Mouse (Mus musculus): ENCODE measurements around the gene Lman1l. TPM values are rescaled to one million over a fixed set of nuclear protein-coding genes. Genes with fewer than 3 reads are reported as not detected.

The Lman1l gene
- polyA plus RNA-seq, 1 experiment from 2014 or later = not detected

DNA sequence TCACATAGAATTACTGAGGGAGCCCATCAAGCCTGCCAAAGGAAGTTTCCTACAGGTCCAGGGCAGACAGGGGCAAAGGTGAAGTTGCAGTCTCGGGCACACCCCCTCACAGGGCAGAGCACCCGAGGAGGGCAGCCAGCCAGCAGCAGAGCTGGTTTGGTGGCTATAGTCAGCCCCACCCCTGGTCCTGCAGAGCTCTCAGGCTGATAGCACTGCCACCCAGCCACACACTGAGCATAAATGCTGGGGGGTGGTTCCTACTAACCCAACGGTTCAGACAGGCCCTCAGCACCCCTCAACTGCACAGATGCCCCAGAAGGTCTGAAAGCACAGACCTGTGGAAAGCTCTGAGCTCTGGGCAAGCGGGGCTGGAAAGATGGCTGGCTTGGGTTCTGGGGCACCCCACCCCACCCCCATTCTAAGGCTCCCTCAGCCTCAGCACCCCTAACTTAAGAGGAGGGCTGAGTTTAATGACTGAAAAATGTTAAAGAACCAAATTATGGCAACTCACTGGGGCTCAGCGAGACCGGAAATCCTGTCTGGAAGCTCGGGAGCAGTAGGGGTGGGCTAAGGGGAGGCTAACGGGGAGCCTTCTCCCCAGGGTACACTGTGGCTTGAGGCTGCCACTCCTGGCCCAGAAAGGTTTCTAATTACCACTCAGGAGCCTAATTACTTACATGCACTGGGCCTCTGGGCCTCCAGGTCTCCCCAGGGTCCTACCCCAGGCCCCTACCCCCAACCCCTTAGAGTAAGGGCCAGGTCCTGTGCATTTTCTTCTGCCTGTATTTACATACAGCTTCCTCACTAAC, 18.3 kb upstream of the Lman1l start:
- peaks cover 86% of the 10 kb centered on the region for H3K4me1 ChIP-seq (replicated peaks)
- H3K27me3 ChIP-seq (replicated peaks) = no peaks in the 10 kb centered on the region
- H3K36me3 ChIP-seq = peaks cover 5% of the 10 kb centered on the region; the same call in 1 of the 2 replicates
- 33% methylated on average over 8 of the region's 8 CpGs for WGBS
- H3K9ac ChIP-seq = peak overlapping the region; percentile 57
- peak overlapping the region; percentile 87 for H3K27ac ChIP-seq (ENCODE audit: poor library complexity, severe bottlenecking)
- H3K9me3 ChIP-seq (replicated peaks) = no peaks in the 10 kb centered on the region
- H3K4me3 ChIP-seq = peak overlapping the region; percentile 1; the same call in 1 of the 2 replicates
- peak overlapping the region; percentile 36 for H3K4me2 ChIP-seq
- ATAC-seq (ENCODE audit: insufficient number of reproducible peaks, low FRiP score) = peak; percentile 30; the same call in 1 of the 2 replicates

DNA sequence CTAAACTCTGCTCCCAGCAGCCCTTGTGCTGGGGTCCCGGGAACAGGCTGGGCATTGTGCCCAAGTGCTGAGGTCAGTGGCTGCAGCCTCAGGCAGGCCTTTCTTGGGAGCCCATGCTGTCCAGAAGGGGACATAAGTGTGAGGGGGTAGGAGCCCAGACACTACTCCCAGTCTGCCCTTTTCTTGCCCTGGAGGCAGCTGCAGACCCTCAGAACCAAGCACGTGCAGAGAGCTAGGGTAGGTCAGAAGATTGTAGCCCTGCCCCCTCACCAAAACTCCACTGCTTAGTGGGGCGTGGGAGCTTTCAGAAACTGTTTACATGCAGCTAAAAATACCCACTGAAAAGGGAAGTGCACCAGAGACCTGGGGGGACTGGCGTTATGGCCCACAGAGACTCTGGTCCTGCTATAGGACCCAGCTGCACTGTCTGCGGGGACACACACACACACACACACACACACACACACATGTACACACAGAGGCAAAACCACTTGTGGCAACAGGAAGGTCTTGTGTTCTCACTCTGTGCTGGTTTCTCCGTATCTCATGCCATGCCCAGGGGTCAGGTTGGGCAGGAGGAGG, 17.3 kb upstream of the Lman1l start:
- Histone ChIP-seq H3K9me3 (replicated peaks) (no peaks in the 10 kb centered on the region), H3K4me1 (replicated peaks) (peaks cover 86% of the 10 kb centered on the region), H3K4me2 (peak overlapping the region; percentile 36), H3K9ac (peak overlapping the region; percentile 57), H3K27ac (ENCODE audit: poor library complexity, severe bottlenecking) (peak overlapping the region; percentile 87), H3K36me3 (peaks cover 5% of the 10 kb centered on the region; the same call in 1 of the 2 replicates), H3K4me3 (no peak overlapping the region), H3K27me3 (replicated peaks) (no peaks in the 10 kb centered on the region)
- WGBS = 9% methylated on average over 6 of the region's 6 CpGs
- peak; percentile 34 for ATAC-seq (ENCODE audit: insufficient number of reproducible peaks, low FRiP score)

DNA sequence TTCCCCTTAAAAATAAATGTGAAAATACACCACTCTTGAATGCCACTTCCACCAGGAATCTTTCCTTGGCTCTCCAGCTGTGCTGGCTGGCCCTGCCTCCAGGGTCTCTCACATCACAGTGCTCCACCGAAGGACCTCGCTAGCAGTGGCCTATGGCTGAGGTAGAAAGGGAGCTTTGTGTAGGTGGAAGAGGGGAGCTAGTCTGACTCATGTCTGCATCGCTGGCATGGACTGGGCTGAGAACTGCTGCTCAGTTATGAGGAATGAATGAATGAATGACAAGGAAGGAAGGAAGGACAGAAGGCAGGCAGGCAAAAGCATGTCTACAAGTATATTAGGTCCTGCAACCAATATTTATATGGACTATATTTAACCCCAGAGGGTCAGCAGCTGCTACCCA, 16.7 kb upstream of the Lman1l start:
- H3K36me3 ChIP-seq = peaks cover 2% of the 10 kb centered on the region; the same call in 1 of the 2 replicates
- no peak for ATAC-seq (ENCODE audit: insufficient number of reproducible peaks, low FRiP score)
- 41% methylated on average over 3 of the region's 3 CpGs for WGBS
- H3K4me1 ChIP-seq (replicated peaks) = peaks cover 83% of the 10 kb centered on the region
- H3K9ac ChIP-seq = peak overlapping the region; percentile 57; the same call in 1 of the 2 replicates
- no peaks in the 10 kb centered on the region for H3K27me3 ChIP-seq (replicated peaks)
- H3K27ac ChIP-seq (ENCODE audit: poor library complexity, severe bottlenecking) = peak overlapping the region; percentile 87
- H3K4me2 ChIP-seq = peak overlapping the region; percentile 36
- no peak overlapping the region for H3K4me3 ChIP-seq
- H3K9me3 ChIP-seq (replicated peaks) = no peaks in the 10 kb centered on the region

DNA sequence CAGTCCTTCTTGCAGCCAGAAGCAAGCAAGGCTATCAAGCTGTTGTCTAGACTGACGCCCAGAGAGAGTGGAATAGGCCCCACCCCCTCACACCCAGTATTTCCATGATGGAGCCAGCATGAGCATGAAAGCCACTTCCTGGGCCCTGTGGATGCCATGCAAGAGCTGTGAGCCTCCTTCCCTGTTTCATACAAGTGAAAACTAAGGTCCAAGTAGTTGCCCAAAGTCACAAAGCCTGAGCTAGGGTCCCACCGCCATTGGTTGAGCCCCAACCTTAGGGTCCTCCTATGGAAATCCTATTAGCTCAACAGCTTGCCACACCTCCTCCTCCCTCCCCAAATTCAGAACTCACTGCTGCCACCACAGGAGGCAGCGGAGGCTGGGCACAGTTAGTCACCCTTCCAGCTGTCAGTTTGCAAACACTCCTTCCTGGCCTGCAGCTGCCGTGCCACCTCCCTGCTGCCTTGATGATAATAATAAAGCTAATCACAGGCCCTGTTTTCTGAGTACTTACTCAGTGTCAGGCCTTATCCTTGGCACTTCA, 13.0 kb upstream of the Lman1l start:
- Histone ChIP-seq H3K4me2 (no peak overlapping the region), H3K27ac (ENCODE audit: poor library complexity, severe bottlenecking) (no peak overlapping the region), H3K36me3 (peaks cover 30% of the 10 kb centered on the region), H3K9ac (no peak overlapping the region), H3K9me3 (replicated peaks) (no peaks in the 10 kb centered on the region), H3K27me3 (replicated peaks) (no peaks in the 10 kb centered on the region), H3K4me1 (replicated peaks) (peaks cover 48% of the 10 kb centered on the region), H3K4me3 (no peak overlapping the region)
- ATAC-seq (ENCODE audit: insufficient number of reproducible peaks, low FRiP score) = no peak
- 36% methylated on average over 4 of the region's 4 CpGs for WGBS

DNA sequence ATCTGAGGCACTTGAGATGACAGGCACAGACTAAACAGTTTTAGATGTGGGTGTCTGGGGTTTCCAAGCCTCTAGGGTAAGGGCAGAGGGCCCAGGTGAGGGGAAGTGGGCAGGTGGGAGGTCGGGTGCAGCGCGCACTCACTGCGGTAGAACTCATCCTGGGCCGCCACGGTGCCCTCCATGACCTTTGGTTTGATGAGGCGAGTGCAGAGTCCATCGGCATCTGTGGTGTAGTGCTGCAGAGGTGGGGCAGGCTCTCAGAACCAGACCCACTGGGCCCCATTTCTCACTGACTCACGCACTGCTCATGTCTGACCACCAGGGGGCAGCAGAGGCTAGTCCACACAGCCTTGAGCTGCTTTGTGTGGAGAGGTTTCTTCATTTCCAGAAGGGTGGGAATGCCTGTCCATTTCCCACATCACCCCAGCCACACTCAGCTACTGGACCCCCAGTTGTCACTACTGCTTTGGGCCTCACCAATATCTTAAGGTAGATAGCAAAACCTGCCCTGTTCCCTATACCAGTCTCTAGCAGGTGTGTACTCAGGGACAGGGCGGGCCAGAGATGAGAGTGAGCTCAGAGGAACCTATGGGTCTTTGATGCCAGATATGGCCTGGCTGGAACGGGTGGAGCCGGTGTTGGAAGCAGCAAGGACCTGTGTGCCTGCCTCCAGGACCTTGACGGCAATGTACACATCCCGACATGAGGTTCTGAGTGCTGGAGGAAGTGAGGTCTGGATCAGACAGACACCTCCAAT, 8.7 kb upstream of the Lman1l start:
- Histone ChIP-seq H3K4me3 (no peak overlapping the region), H3K9ac (no peak overlapping the region), H3K27ac (ENCODE audit: poor library complexity, severe bottlenecking) (no peak overlapping the region), H3K36me3 (peaks cover 71% of the 10 kb centered on the region), H3K9me3 (replicated peaks) (no peaks in the 10 kb centered on the region), H3K4me2 (no peak overlapping the region), H3K4me1 (replicated peaks) (peaks cover 17% of the 10 kb centered on the region), H3K27me3 (replicated peaks) (no peaks in the 10 kb centered on the region)
- ATAC-seq (ENCODE audit: insufficient number of reproducible peaks, low FRiP score) = peak; percentile 43
- 71% methylated on average over 14 of the region's 14 CpGs for WGBS

DNA sequence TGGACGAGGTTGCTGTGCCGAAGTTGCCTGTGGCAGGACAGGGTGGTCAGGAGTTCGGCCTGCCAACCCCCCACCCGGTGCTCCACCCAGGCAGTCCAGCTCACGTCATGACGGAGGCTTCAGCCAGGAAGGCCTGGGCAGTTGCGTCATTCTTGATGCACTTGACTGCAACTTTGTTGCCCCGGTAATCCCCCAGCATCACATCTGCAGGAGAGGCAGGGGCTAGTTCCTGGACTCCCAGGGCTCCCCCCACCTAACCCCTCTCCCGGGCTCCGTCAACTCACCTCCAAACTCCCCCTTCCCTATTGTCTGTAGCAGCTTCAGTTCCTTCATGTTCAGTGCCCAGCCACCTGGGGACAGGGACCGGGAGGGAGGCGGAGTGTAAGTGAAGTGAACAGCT, 8.1 kb upstream of the Lman1l start:
- 84% methylated on average over 12 of the region's 12 CpGs for WGBS
- no peak for ATAC-seq (ENCODE audit: insufficient number of reproducible peaks, low FRiP score)
- Histone ChIP-seq H3K36me3 (peaks cover 75% of the 10 kb centered on the region), H3K4me3 (no peak overlapping the region), H3K27ac (ENCODE audit: poor library complexity, severe bottlenecking) (no peak overlapping the region), H3K9ac (no peak overlapping the region), H3K9me3 (replicated peaks) (no peaks in the 10 kb centered on the region), H3K4me2 (no peak overlapping the region), H3K27me3 (replicated peaks) (no peaks in the 10 kb centered on the region), H3K4me1 (replicated peaks) (peaks cover 11% of the 10 kb centered on the region)

DNA sequence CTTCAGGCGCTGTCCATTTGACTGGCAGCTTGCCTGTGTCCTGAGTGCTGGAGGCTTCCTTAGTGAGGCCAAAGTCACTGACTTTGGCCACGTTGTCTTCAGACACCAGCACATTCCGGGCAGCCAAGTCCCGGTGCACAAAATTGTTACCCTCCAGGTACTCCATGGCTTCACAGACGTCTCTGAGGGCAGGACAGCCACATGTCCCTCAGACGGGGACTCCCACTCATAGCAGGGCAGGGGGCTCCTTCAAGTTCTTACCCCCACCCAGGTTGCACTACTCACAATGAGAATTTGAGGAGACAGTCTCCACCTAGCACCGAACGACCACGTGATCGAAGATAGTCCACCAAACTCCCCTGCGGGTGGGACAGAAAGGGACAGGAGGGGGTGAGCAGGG, 7.3 kb upstream of the Lman1l start:
- peaks cover 3% of the 10 kb centered on the region; the same call in 1 of the 2 replicates for H3K4me1 ChIP-seq (replicated peaks)
- 88% methylated on average over 11 of the region's 11 CpGs for WGBS
- no peaks in the 10 kb centered on the region for H3K9me3 ChIP-seq (replicated peaks)
- H3K4me3 ChIP-seq = no peak overlapping the region
- H3K36me3 ChIP-seq = peaks cover 75% of the 10 kb centered on the region
- H3K27ac ChIP-seq (ENCODE audit: poor library complexity, severe bottlenecking) = no peak overlapping the region
- no peak for ATAC-seq (ENCODE audit: insufficient number of reproducible peaks, low FRiP score)
- no peak overlapping the region for H3K9ac ChIP-seq
- no peaks in the 10 kb centered on the region for H3K27me3 ChIP-seq (replicated peaks)
- no peak overlapping the region for H3K4me2 ChIP-seq

DNA sequence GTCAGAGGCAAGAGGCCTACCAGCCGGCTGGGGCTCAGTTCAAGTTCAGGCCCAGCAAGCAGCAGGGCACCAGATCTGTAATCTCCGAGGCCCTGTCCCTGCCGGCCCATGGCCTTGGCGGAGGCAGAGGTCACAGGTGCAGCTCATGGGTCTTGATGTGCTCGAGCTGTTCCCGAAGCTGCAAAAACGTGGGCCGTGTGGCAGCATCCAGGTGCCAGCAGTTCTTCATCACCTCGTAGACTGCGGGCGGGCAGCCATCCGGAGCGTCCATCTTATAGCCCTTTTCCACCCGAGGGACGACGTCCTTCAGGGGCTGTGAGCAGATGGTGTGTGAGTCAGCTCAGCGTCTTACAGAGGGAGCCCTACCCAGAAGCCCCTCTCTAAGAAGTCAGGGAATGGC, 6.6 kb upstream of the Lman1l start:
- Histone ChIP-seq H3K4me3 (no peak overlapping the region), H3K4me1 (replicated peaks) (no peaks in the 10 kb centered on the region), H3K36me3 (peaks cover 75% of the 10 kb centered on the region), H3K4me2 (no peak overlapping the region), H3K9ac (no peak overlapping the region), H3K27me3 (replicated peaks) (no peaks in the 10 kb centered on the region), H3K27ac (ENCODE audit: poor library complexity, severe bottlenecking) (no peak overlapping the region), H3K9me3 (replicated peaks) (no peaks in the 10 kb centered on the region)
- 89% methylated on average over 17 of the region's 17 CpGs for WGBS
- no peak for ATAC-seq (ENCODE audit: insufficient number of reproducible peaks, low FRiP score)

DNA sequence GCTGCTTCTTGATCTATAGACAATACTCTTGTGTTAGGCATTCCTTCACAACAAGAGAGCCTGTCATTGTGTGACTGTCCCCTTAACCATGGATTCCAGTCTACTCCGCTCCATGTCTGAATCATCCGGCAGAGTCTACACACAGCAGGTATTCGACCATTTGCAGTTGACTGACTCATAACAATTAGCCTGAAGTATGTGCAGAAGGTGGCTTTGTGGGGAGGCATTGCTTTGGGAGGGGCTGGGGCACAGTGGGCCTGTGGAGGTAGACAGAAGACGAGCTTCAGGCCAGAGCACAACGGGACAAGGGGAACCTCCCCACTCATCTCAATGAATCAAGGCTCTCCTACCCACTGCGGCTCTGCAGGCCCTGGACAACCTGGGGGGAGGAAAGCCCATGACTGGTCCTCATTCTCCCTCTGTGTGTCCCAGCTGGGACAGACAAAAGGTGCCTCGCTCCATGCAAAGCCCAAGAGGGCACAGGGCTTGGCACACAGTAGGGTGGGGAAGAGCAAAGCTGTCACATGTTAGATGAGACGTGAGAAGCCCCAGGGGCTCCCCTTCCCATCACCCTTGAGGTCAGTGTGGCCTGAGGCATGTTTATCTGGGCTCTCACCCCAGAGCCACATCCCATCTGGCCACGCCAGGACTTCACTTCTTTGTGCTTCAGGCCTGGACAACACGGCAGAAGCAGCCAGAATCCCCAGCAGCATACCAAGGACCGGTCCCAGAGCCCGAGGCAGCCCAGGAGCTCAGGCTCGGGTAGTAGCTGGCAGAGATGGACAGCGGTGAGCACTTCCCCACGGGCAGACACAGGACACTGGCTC, 5.3 kb upstream of the Lman1l start:
- Histone ChIP-seq H3K9ac (no peak overlapping the region), H3K4me3 (no peak overlapping the region), H3K36me3 (peaks cover 67% of the 10 kb centered on the region), H3K27me3 (replicated peaks) (no peaks in the 10 kb centered on the region), H3K4me2 (no peak overlapping the region), H3K4me1 (replicated peaks) (no peaks in the 10 kb centered on the region), H3K9me3 (replicated peaks) (no peaks in the 10 kb centered on the region), H3K27ac (ENCODE audit: poor library complexity, severe bottlenecking) (no peak overlapping the region)
- 83% methylated on average over 15 of the region's 15 CpGs for WGBS
- no peak for ATAC-seq (ENCODE audit: insufficient number of reproducible peaks, low FRiP score)

DNA sequence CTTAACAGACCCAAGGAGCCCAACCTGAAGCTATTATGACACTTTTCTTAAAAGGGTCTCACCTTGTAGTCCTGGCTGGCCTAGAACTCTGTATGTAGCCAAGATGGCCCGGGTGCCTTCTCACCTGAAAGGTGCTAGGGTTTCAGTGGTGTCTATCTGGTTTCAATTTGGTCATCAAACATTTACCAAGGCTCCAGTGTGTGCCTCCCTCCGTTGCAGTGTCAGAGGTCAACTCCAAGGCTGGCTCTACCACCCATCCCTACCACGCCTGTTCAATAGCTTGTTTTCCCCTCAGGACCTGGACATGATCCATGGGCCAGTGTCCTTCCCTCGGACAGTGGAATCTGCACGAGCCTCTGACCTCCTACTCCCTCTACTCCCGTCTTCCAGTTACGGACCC, 3.7 kb upstream of the Lman1l start:
- peaks cover 51% of the 10 kb centered on the region for H3K36me3 ChIP-seq
- H3K4me1 ChIP-seq (replicated peaks) = no peaks in the 10 kb centered on the region
- no peak overlapping the region for H3K4me3 ChIP-seq
- H3K9ac ChIP-seq = no peak overlapping the region
- ATAC-seq (ENCODE audit: insufficient number of reproducible peaks, low FRiP score) = no peak
- H3K27ac ChIP-seq (ENCODE audit: poor library complexity, severe bottlenecking) = no peak overlapping the region
- no peaks in the 10 kb centered on the region for H3K9me3 ChIP-seq (replicated peaks)
- no peaks in the 10 kb centered on the region for H3K27me3 ChIP-seq (replicated peaks)
- no peak overlapping the region for H3K4me2 ChIP-seq
- 90% methylated on average over 7 of the region's 7 CpGs for WGBS

All from heart, embryonic 12.5 days (tissue).